ENCODE assay signal across 9 mouse cellular contexts in genomic region chr13:33956571-33957421, GRCm38 (mm10). TPM values are rescaled to one million over a fixed set of nuclear protein-coding genes. Genes with fewer than 3 reads are reported as not detected.
DNase-seq lines count a peak whose midpoint lies in the region; ATAC-seq and TF ChIP-seq lines count a peak whose summit lies in the region.
"Had no signal": no experiment of that assay in that cellular context is flagged by ENCODE, and none has a peak within 500 bp of the region (broad histone marks: within the 10 kb centered on the region; RNA-seq: fewer than 3 reads in every experiment).

No protein-coding gene starts in this region.

- H3K9ac ChIP-seq in forebrain, postnatal 0 days: no peak overlapping the region
- H3K9ac ChIP-seq: lung, embryonic 15.5 days had no signal

- no peaks in the 10 kb centered on the region for H3K4me1 ChIP-seq in E14TG2a.4 (replicated peaks; ENCODE audit: low read depth, low read length)
- H3K4me1 ChIP-seq in forebrain, postnatal 0 days (ENCODE audit: insufficient read depth): no peaks in the 10 kb centered on the region
- H3K4me1 ChIP-seq: lung, embryonic 15.5 days had no signal

- H3K4me2 ChIP-seq in forebrain, postnatal 0 days (ENCODE audit: low read depth): no peak overlapping the region
- H3K4me2 ChIP-seq: lung, embryonic 15.5 days had no signal

- H3K9me3 ChIP-seq in E14TG2a.4 (ENCODE audit: low read length): 0 out of 2 replicates have a peak, but pooled peaks cover 3% of the 10 kb centered on the region
- H3K9me3 ChIP-seq in forebrain, postnatal 0 days (ENCODE audit: low read length): no peaks in the 10 kb centered on the region
- H3K9me3 ChIP-seq: lung, embryonic 15.5 days had no signal

- no peak overlapping the region for H3K27ac ChIP-seq in forebrain, postnatal 0 days (ENCODE audit: low read depth, low read length)
- H3K27ac ChIP-seq: lung, embryonic 15.5 days had no signal

- intact Hi-C loops in gastrocnemius, postnatal 14 days (cut with DNase I; ENCODE audit: low total_unique reads): no loop called here

- H3K4me3 ChIP-seq in E14TG2a.4 (replicated peaks; ENCODE audit: low read length): no peak overlapping the region
- H3K4me3 ChIP-seq in forebrain, postnatal 0 days (ENCODE audit: low read depth, low read length): no peak overlapping the region
- H3K4me3 ChIP-seq: lung, embryonic 15.5 days had no signal

- no peaks in the 10 kb centered on the region for H3K36me3 ChIP-seq in E14TG2a.4 (ENCODE audit: insufficient read depth, low read length)
- no peaks in the 10 kb centered on the region for H3K36me3 ChIP-seq in forebrain, postnatal 0 days (ENCODE audit: insufficient read depth)
- H3K36me3 ChIP-seq: lung, embryonic 15.5 days had no signal

- peak; percentile 46 for DNase-seq in layer of hippocampus, adult 11-12 months (ENCODE audit: low spot score)
- DNase-seq in layer of hippocampus, postnatal 10 days (ENCODE audit: low spot score in 2 of 2): no peak
- DNase-seq in T-cell, adult 2 months (ENCODE audit: low spot score): peak; percentile 23
- DNase-seq in forebrain, postnatal 0 days: peak; percentile 55
- DNase-seq in lung, postnatal 10 days: peak; percentile 59
- DNase-seq in testis, postnatal 14 days (ENCODE audit: low spot score): no peak
- DNase-seq in gastrocnemius, postnatal 14 days: no peak

- TF ChIP-seq CTCF in E14TG2a.4 (conservative IDR thresholded peaks at IDR 0.05; ENCODE audit: low read length): peak; percentile 92
- peak; percentile 77 for TF ChIP-seq CTCF in forebrain, postnatal 0 days (IDR thresholded peaks at IDR 0.05; ENCODE audit: low read depth)

- H3K27me3 ChIP-seq in E14TG2a.4 (ENCODE audit: insufficient read depth, low read length): no peaks in the 10 kb centered on the region
- no peaks in the 10 kb centered on the region for H3K27me3 ChIP-seq in forebrain, postnatal 0 days (ENCODE audit: insufficient read depth, low read length)
- H3K27me3 ChIP-seq: lung, embryonic 15.5 days had no signal

- peak; percentile 70 for ATAC-seq in forebrain, postnatal 0 days

- 34% methylated on average over 6 of the region's 6 CpGs for WGBS in forebrain, postnatal 0 days

RNA-seq across cellular contexts. Expression of gene Nqo2, which starts 7.7 kb away (rescaled TPM):
- total RNA-seq in layer of hippocampus, postnatal 10 days (2021): 1 to 10 TPM; 6.4 to 7.4 TPM
- 4.0 and 4.7 TPM in 2 replicates for total RNA-seq in forebrain, postnatal 0 days (2014; rRNA removed)
- polyA plus RNA-seq in forebrain, postnatal 0 days (2015; fragmentation: Nextera tagmentation; extraction: Ambion mirVana): 4.7 and 6.3 TPM in 2 replicates
- total RNA-seq in gastrocnemius, postnatal 14 days (2021): 10 to 100 TPM; 16.2 to 16.8 TPM

RNA-seq across cellular contexts. Expression of gene Ripk1, which starts 45.4 kb away (rescaled TPM):
- total RNA-seq in layer of hippocampus, postnatal 10 days (2021): 10 to 100 TPM in 1 of 2 experiments, 1 to 10 TPM in 1; 7.8 to 10.1 TPM
- 8.2 and 10.3 TPM in 2 replicates for total RNA-seq in forebrain, postnatal 0 days (2014; rRNA removed)
- 2.3 and 3.4 TPM in 2 replicates for polyA plus RNA-seq in forebrain, postnatal 0 days (2015; fragmentation: Nextera tagmentation; extraction: Ambion mirVana)
- total RNA-seq in gastrocnemius, postnatal 14 days (2021): 1 to 10 TPM; 6.6 to 7.2 TPM

RNA-seq across cellular contexts. Expression of gene Serpinb6a, which starts 45.8 kb away (rescaled TPM):
- 10 to 100 TPM; 49.6 to 52.9 TPM for total RNA-seq in layer of hippocampus, postnatal 10 days (2021)
- total RNA-seq in forebrain, postnatal 0 days (2014; rRNA removed): 53.0 and 62.6 TPM in 2 replicates
- 48.1 and 50.6 TPM in 2 replicates for polyA plus RNA-seq in forebrain, postnatal 0 days (2015; fragmentation: Nextera tagmentation; extraction: Ambion mirVana)
- total RNA-seq in gastrocnemius, postnatal 14 days (2021): 10 to 100 TPM; 80.7 to 88.4 TPM

RNA-seq across cellular contexts. Expression of gene Serpinb6c, which starts 51.3 kb away (rescaled TPM):
- under 1 TPM in 1 of 2 experiments, not detected in 1; 0.85 TPM for total RNA-seq in layer of hippocampus, postnatal 10 days (2021)
- total RNA-seq in forebrain, postnatal 0 days (2014; rRNA removed): 0.85 and 2.2 TPM in 2 replicates
- polyA plus RNA-seq in forebrain, postnatal 0 days (2015; fragmentation: Nextera tagmentation; extraction: Ambion mirVana): 0.18 and 0.23 TPM in 2 replicates
- total RNA-seq in gastrocnemius, postnatal 14 days (2021): under 1 TPM; 0.21 to 0.22 TPM

Comparison
In these comparisons a context has a peak if more than half of its experiments do, and no peak if none do; other contexts are left out.
1. DNase-seq: peak in layer of hippocampus, adult 11-12 months (single experiment), T-cell, adult 2 months (single experiment), forebrain, postnatal 0 days (single experiment) and lung, postnatal 10 days (single experiment); none in layer of hippocampus, postnatal 10 days (0 of 2), testis, postnatal 14 days (single experiment) and gastrocnemius, postnatal 14 days (single experiment).